Mouse (Mus musculus) urinary bladder, postnatal 10 days (tissue): Measurements from ENCODE around the gene 4833423E24Rik.

Experiments
- DNase-seq: peaks from one replicate; pipeline ENCODE4 v3.0.0; 2022; ENCODE audit warnings: low spot score

Gene 4833423E24Rik

GRCm38 (mm10) chr2:85518879-85519278 lies at the start of gene 4833423E24Rik:
4833423E24Rik (minus strand) TSS chr2:85519024.
- DNase-seq: no peak

GRCm38 (mm10) chr2:85561187-85561586 lies 42.4 kb upstream of the 4833423E24Rik start:
- no peak for DNase-seq

- no peak for DNase-seq
These were observed 41.4 kb upstream of the 4833423E24Rik start for GRCm38 (mm10) chr2:85560226-85560625.

- no peak for DNase-seq
These were observed 36.0 kb upstream of the 4833423E24Rik start for GRCm38 (mm10) chr2:85554806-85555205.

- no peak for DNase-seq
These were observed 15.1 kb upstream of the 4833423E24Rik start for GRCm38 (mm10) chr2:85533934-85534333.

GRCm38 (mm10) chr2:85532082-85532778 lies 13.4 kb upstream of the 4833423E24Rik start:
- no peak for DNase-seq

- no peak for DNase-seq
These were observed 4.2 kb upstream of the 4833423E24Rik start for GRCm38 (mm10) chr2:85522859-85523489.

- no peak for DNase-seq
These were observed 532 bp downstream of the 4833423E24Rik start for GRCm38 (mm10) chr2:85518292-85518691.

- no peak for DNase-seq
These were observed 8.4 kb downstream of the 4833423E24Rik start for GRCm38 (mm10) chr2:85510376-85510775.

GRCm38 (mm10) chr2:85490396-85490795 lies 28.4 kb downstream of the 4833423E24Rik start:
- DNase-seq: no peak

- DNase-seq: no peak
These were observed 52.0 kb downstream of the 4833423E24Rik start for GRCm38 (mm10) chr2:85466801-85467325.

GRCm38 (mm10) chr2:85443539-85443938 lies 75.3 kb downstream of the 4833423E24Rik start, which contains the start of gene Olfr995:
Olfr995 (minus strand) TSS chr2:85443639.
- DNase-seq: no peak

GRCm38 (mm10) chr2:85442546-85442945 lies 76.3 kb downstream of the 4833423E24Rik start:
- DNase-seq: no peak

- no peak for DNase-seq
These were observed 82.5 kb downstream of the 4833423E24Rik start, which contains the start of gene Olfr994 for GRCm38 (mm10) chr2:85436351-85436750. Olfr994 (minus strand) TSS chr2:85436451.
